Mouse (Mus musculus) lung, embryonic 14.5 days (tissue): Measurements from ENCODE around the gene Wdr61. TPM values are rescaled to one million over a fixed set of nuclear protein-coding genes. Genes with fewer than 3 reads are reported as not detected.

Experiments used
- ATAC-seq: fragments of 200-750 bp; cut with Nextera tagmentation; 2 replicates; pipeline ENCODE4 v1.8.0; 2017; ENCODE audit warnings: mild to moderate bottlenecking, moderate TSS enrichment, moderate library complexity; ENCODE audit not compliant: insufficient read depth
- DNase-seq: peaks from one replicate; pipeline ENCODE4 v3.0.0-alpha.2; 2015
- H3K27ac ChIP-seq: fragments of 300-500 bp; sonication (generic); 2 replicates; pipeline ENCODE4 v1.5.1; 2014; ENCODE audit warnings: low read depth, mild to moderate bottlenecking, moderate library complexity
- H3K27me3 ChIP-seq: fragments of 300-500 bp; sonication (generic); 2 replicates; pipeline ENCODE4 v1.6.1; 2014; ENCODE audit warnings: low read length, control low read depth; ENCODE audit not compliant: insufficient read depth
- H3K36me3 ChIP-seq: fragments of 300-500 bp; sonication (generic); 2 replicates; pipeline ENCODE4 v1.6.1; 2014; ENCODE audit warnings: control low read depth; ENCODE audit not compliant: insufficient read depth
- H3K4me1 ChIP-seq: fragments of 300-500 bp; sonication (generic); 2 replicates; pipeline ENCODE4 v1.6.1; 2014; ENCODE audit warnings: antibody characterized with exemption, control low read depth; ENCODE audit not compliant: insufficient read depth
- H3K4me2 ChIP-seq: fragments of 300-500 bp; sonication (generic); 2 replicates; pipeline ENCODE4 v1.6.1; 2014; ENCODE audit warnings: mild to moderate bottlenecking
- H3K4me3 ChIP-seq: fragments of 300-500 bp; sonication (generic); 2 replicates; pipeline ENCODE4 v1.5.1; 2014; ENCODE audit warnings: low read depth, low read length
- H3K9ac ChIP-seq: fragments of 300-500 bp; sonication (generic); 2 replicates; pipeline ENCODE4 v1.6.1; 2014
- H3K9me3 ChIP-seq: fragments of 300-500 bp; sonication (generic); 2 replicates; pipeline ENCODE4 v1.6.1; 2016; ENCODE audit warnings: low read depth, low read length, control low read depth
- CTCF ChIP-seq: IDR thresholded peaks from 2 replicates; pipeline ENCODE4 v1.5.1; 2016; ENCODE audit warnings: antibody characterized with exemption, low read depth
- WGBS: fragments of 180-500 bp; shearing (Covaris S2); extraction: QIAGEN DNeasy Blood & Tissue Kit; methylation state at CpG from one replicate; pipeline ENCODE4 v1.1.7; 2014; 5-methylcytosine and 5-hydroxymethylcytosine counted together
- polyA plus RNA-seq: library from polyadenylated mRNA; unstranded; fragments of >200 nt; fragmentation: Nextera tagmentation; extraction: Ambion mirVana; gene quantifications from 2 replicates; pipeline ENCODE4 v1.2.1, GENCODE M21; 2014

The Wdr61 gene
- polyA plus RNA-seq, 1 experiment from 2014 or later, result 148 TPM

GRCm38 (mm10) chr9:54732122-54732521, 2.2 kb downstream of the Wdr61 start:
- H3K4me2 ChIP-seq, result no peak overlapping the region

DNA sequence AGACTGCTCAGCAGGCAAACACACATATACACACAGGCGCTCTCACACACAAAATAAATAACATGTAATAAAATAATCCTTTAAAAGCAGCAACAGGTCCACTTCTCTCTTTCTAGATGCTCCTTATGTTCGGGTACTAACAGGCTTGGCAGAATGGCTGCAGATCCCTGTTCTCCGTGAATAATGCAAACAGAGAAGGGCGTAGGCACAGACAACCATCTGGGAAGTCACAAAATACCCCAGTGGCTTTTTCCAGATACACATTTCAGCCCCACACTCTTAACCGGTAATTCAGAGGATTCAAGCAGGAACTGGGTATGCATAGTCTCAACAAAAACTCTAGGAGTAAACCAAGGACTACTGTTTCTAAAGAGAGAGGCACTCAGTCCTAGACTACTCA, 8.0 kb downstream of the Wdr61 start:
- Histone ChIP-seq H3K4me3 (no peak overlapping the region), H3K36me3 (peaks cover 80% of the 10 kb centered on the region), H3K4me1 (no peaks in the 10 kb centered on the region), H3K27me3 (no peaks in the 10 kb centered on the region), H3K9me3 (no peaks in the 10 kb centered on the region), H3K9ac (no peak overlapping the region), H3K4me2 (no peak overlapping the region), H3K27ac (no peak overlapping the region)
- no peak for TF ChIP-seq CTCF
- 80% methylated on average over 5 of the region's 5 CpGs for WGBS
- DNase-seq, result no peak
- ATAC-seq, result no peak

More at GRCm38 (mm10) chr9:54732122-54732521, 2.2 kb downstream of the Wdr61 start:
- ATAC-seq (no peak), DNase-seq (peak; percentile 80)
- TF ChIP-seq CTCF, result peak; percentile 71
- 0 out of 2 replicates have a peak, but pooled peaks cover 2% of the 10 kb centered on the region for H3K4me1 ChIP-seq
- H3K27ac ChIP-seq, result no peak overlapping the region
- H3K27me3 ChIP-seq, result no peaks in the 10 kb centered on the region
- peaks cover 24% of the 10 kb centered on the region for H3K36me3 ChIP-seq
- no peak overlapping the region for H3K9ac ChIP-seq
- WGBS, result 89% methylated on average over 2 of the region's 2 CpGs
- H3K4me3 ChIP-seq, result no peak overlapping the region
- no peaks in the 10 kb centered on the region for H3K9me3 ChIP-seq

DNA sequence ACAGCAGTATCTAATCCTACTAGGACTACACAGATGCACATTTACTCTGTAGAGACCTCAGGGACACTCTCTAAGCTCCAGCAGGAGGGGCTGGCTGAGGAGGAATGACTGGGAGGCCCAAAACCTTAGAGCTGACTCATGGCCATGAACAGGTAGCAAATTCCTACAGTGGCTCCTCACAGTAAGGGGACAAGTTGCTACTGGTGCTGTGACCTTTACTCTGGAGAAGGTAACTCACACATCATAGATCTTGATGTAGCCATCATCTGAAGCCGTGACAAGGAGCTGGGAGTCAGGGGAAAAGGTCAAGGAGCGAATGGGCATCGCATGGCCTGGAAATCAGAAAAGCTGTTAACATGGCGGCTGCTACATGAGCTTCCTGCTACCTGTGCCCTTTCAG, 11.7 kb downstream of the Wdr61 start:
- no peak for ATAC-seq
- Histone ChIP-seq H3K4me2 (no peak overlapping the region), H3K27me3 (no peaks in the 10 kb centered on the region), H3K4me1 (no peaks in the 10 kb centered on the region), H3K9ac (no peak overlapping the region), H3K9me3 (no peaks in the 10 kb centered on the region), H3K4me3 (no peak overlapping the region), H3K27ac (no peak overlapping the region), H3K36me3 (peaks cover 87% of the 10 kb centered on the region)
- WGBS, result 80% methylated on average over 4 of the region's 4 CpGs
- DNase-seq, result no peak
- no peak for TF ChIP-seq CTCF

GRCm38 (mm10) chr9:54722156-54722555, 12.2 kb downstream of the Wdr61 start:
- Histone ChIP-seq H3K36me3 (peaks cover 82% of the 10 kb centered on the region), H3K9me3 (no peaks in the 10 kb centered on the region), H3K4me2 (no peak overlapping the region), H3K9ac (no peak overlapping the region), H3K27ac (no peak overlapping the region), H3K4me1 (no peaks in the 10 kb centered on the region), H3K4me3 (no peak overlapping the region), H3K27me3 (no peaks in the 10 kb centered on the region)
- 83% methylated on average over 7 of the region's 7 CpGs for WGBS
- ATAC-seq (no peak), DNase-seq (no peak)
- TF ChIP-seq CTCF, result no peak

DNA sequence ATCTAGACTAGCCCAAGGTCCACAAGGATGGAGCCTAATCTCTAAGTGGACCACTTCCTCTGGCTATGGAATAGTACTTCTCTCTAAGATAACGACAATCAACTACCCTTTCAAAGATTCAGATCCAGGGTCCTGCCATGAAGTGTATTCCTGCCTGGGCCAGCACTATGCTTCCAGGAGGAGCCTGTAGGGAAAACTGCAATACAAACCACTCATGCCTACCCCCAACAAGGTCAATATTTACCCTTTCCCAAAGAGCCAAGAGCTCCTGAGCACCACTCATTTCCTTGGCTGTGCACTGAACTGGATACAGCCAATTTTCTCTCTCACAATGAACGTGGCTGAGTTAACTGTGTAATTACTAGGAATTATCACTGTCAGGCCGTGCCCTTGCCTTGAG, 16.8 kb downstream of the Wdr61 start:
- H3K4me3 ChIP-seq, result no peak overlapping the region
- H3K4me1 ChIP-seq, result no peaks in the 10 kb centered on the region
- no peak for TF ChIP-seq CTCF
- peaks cover 73% of the 10 kb centered on the region for H3K36me3 ChIP-seq
- no peak overlapping the region for H3K9ac ChIP-seq
- no peaks in the 10 kb centered on the region for H3K27me3 ChIP-seq
- H3K27ac ChIP-seq, result peak overlapping the region; percentile 4; the same call in 1 of the 2 replicates
- DNase-seq, result peak; percentile 37
- no peaks in the 10 kb centered on the region for H3K9me3 ChIP-seq
- ATAC-seq, result peak; percentile 58; the same call in 1 of the 2 replicates
- no peak overlapping the region for H3K4me2 ChIP-seq
- 56% methylated on average over 3 of the region's 3 CpGs for WGBS

- no peak overlapping the region for H3K27ac ChIP-seq
- H3K9ac ChIP-seq, result no peak overlapping the region
- no peak overlapping the region for H3K4me2 ChIP-seq
- WGBS, result 87% methylated on average over 3 of the region's 3 CpGs
- H3K36me3 ChIP-seq, result peaks cover 72% of the 10 kb centered on the region
- no peaks in the 10 kb centered on the region for H3K27me3 ChIP-seq
- no peak for DNase-seq
- TF ChIP-seq CTCF, result no peak
- H3K4me1 ChIP-seq, result no peaks in the 10 kb centered on the region
- H3K4me3 ChIP-seq, result no peak overlapping the region
- H3K9me3 ChIP-seq, result no peaks in the 10 kb centered on the region
- ATAC-seq, result no peak
Observed at GRCm38 (mm10) chr9:54715776-54716175, 18.5 kb downstream of the Wdr61 start.

DNA sequence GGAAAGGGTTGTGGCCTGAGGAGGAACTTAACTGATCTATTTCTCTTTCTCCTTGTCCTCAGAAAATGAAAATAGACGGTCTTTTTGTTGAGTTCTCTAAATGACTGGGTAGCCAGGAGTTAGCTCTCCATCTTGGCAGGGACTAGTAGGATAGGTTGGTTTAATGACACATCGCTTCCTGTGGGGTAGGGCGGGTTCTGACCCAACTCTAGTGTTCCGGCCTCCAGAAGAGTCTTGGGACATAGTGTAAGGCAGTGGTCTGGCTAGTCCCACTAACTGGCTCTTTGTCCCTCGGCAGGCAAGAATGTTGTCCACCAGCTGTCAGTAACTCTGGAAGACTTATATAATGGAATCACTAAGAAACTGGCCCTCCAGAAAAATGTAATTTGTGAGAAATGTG, 26.2 kb downstream of the Wdr61 start:
- H3K36me3 ChIP-seq, result peaks cover 26% of the 10 kb centered on the region
- TF ChIP-seq CTCF, result no peak
- no peak overlapping the region for H3K27ac ChIP-seq
- no peak overlapping the region for H3K4me2 ChIP-seq
- H3K27me3 ChIP-seq, result no peaks in the 10 kb centered on the region
- H3K9me3 ChIP-seq, result no peaks in the 10 kb centered on the region
- no peak overlapping the region for H3K9ac ChIP-seq
- no peak overlapping the region for H3K4me3 ChIP-seq
- no peak for DNase-seq
- no peak for ATAC-seq
- no peaks in the 10 kb centered on the region for H3K4me1 ChIP-seq
- 77% methylated on average over 5 of the region's 5 CpGs for WGBS
